Mouse (Mus musculus): ENCODE results near the gene Ferd3l. TPM values are rescaled to one million over a fixed set of nuclear protein-coding genes. Genes with fewer than 3 reads are reported as not detected.

Ferd3l gene
- not detected in 2 replicates for total RNA-seq (2014; rRNA removed)
- polyA plus RNA-seq (2012; rRNA removed), result not detected in 2 replicates

- Histone ChIP-seq H3K4me3 (ENCODE audit: insufficient read depth, low read depth, low read length) (no peak within 1 kb of the TSS), H3K4me1 (ENCODE audit: control insufficient read depth, insufficient read depth, low read length) (no peaks in the 10 kb centered on the region; the same call in 1 of the 2 replicates), H3K27me3 (ENCODE audit: control insufficient read depth, insufficient read depth, low read length) (peaks cover 13% of the 10 kb centered on the region; the same call in 1 of the 2 replicates), H3K79me2 (ENCODE audit: control insufficient read depth, insufficient read depth, low read length) (no peaks in the 10 kb centered on the region), H3K9ac (ENCODE audit: low read depth, low read length) (no peak within 1 kb of the TSS), H3K36me3 (ENCODE audit: control insufficient read depth, insufficient read depth, low read length) (no peaks in the 10 kb centered on the region), H3K27ac (replicated peaks; ENCODE audit: insufficient read depth, low read depth, low read length) (no peak within 1 kb of the TSS)
- no peak for DNase-seq (ENCODE audit: extremely low read depth, low read depth, low spot score)
- WGBS, result 2% methylated on average over 39 of the region's 39 CpGs
- TF ChIP-seq POLR2A (IDR thresholded peaks at IDR 0.05; ENCODE audit: extremely low read depth, insufficient read depth, low read length), result no peak
- TF ChIP-seq CTCF (IDR thresholded peaks at IDR 0.05; ENCODE audit: low read depth, low read length), result no peak
Measured at GRCm38 (mm10) chr12:33928331-33929192, at the start of gene Ferd3l. TSS of gene Ferd3l (plus strand) at chr12:33928425.

GRCm38 (mm10) chr12:33893956-33894355 lies 34.3 kb upstream of the Ferd3l start:
- no peak for DNase-seq (ENCODE audit: extremely low read depth, low read depth, low spot score)
- H3K4me1 ChIP-seq (ENCODE audit: control insufficient read depth, insufficient read depth, low read length), result no peaks in the 10 kb centered on the region
- H3K27ac ChIP-seq (replicated peaks; ENCODE audit: insufficient read depth, low read depth, low read length), result no peak overlapping the region
- H3K4me3 ChIP-seq (ENCODE audit: insufficient read depth, low read depth, low read length), result no peak overlapping the region
- H3K27me3 ChIP-seq (ENCODE audit: control insufficient read depth, insufficient read depth, low read length), result no peaks in the 10 kb centered on the region
- no peak overlapping the region for H3K9ac ChIP-seq (ENCODE audit: low read depth, low read length)
- H3K36me3 ChIP-seq (ENCODE audit: control insufficient read depth, insufficient read depth, low read length), result no peaks in the 10 kb centered on the region
- WGBS, result 62% methylated on average over 2 of the region's 2 CpGs
- no peaks in the 10 kb centered on the region for H3K79me2 ChIP-seq (ENCODE audit: control insufficient read depth, insufficient read depth, low read length)
- TF ChIP-seq CTCF (IDR thresholded peaks at IDR 0.05; ENCODE audit: low read depth, low read length) (no peak), POLR2A (IDR thresholded peaks at IDR 0.05; ENCODE audit: extremely low read depth, insufficient read depth, low read length) (no peak)

DNA sequence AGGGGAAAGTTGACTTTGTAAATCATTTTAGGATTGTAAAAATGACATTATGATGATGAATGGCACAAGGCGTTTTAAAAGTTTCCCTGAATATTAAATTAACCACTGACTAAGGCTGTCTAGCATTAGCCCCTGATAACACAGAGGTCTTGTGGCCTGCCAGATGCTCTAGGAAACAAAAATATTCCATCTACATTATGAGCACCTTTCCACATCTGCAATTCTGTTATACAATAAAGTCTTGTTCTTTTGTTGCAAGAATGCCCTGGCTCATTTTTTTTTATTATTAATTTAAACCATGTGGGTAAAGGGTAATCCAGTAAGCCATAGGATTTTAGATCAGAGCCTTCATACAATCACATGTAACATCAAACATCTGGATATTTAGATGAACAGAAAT lies 33.6 kb upstream of the Ferd3l start:
- no peak for DNase-seq (ENCODE audit: extremely low read depth, low read depth, low spot score)
- Histone ChIP-seq H3K4me1 (ENCODE audit: control insufficient read depth, insufficient read depth, low read length) (no peaks in the 10 kb centered on the region), H3K36me3 (ENCODE audit: control insufficient read depth, insufficient read depth, low read length) (no peaks in the 10 kb centered on the region), H3K79me2 (ENCODE audit: control insufficient read depth, insufficient read depth, low read length) (no peaks in the 10 kb centered on the region), H3K27me3 (ENCODE audit: control insufficient read depth, insufficient read depth, low read length) (no peaks in the 10 kb centered on the region), H3K27ac (replicated peaks; ENCODE audit: insufficient read depth, low read depth, low read length) (no peak overlapping the region), H3K4me3 (ENCODE audit: insufficient read depth, low read depth, low read length) (no peak overlapping the region), H3K9ac (ENCODE audit: low read depth, low read length) (no peak overlapping the region)
- TF ChIP-seq CTCF (IDR thresholded peaks at IDR 0.05; ENCODE audit: low read depth, low read length) (no peak), POLR2A (IDR thresholded peaks at IDR 0.05; ENCODE audit: extremely low read depth, insufficient read depth, low read length) (no peak)
- WGBS, result 69% methylated on average over 1 of the region's 1 CpGs

GRCm38 (mm10) chr12:33926751-33927150 lies 1.5 kb upstream of the Ferd3l start:
- TF ChIP-seq POLR2A (IDR thresholded peaks at IDR 0.05; ENCODE audit: extremely low read depth, insufficient read depth, low read length) (no peak), CTCF (IDR thresholded peaks at IDR 0.05; ENCODE audit: low read depth, low read length) (no peak)
- no peaks in the 10 kb centered on the region for H3K79me2 ChIP-seq (ENCODE audit: control insufficient read depth, insufficient read depth, low read length)
- WGBS, result 13% methylated on average over 3 of the region's 3 CpGs
- no peak for DNase-seq (ENCODE audit: extremely low read depth, low read depth, low spot score)
- peaks cover 13% of the 10 kb centered on the region; the same call in 1 of the 2 replicates for H3K27me3 ChIP-seq (ENCODE audit: control insufficient read depth, insufficient read depth, low read length)
- H3K9ac ChIP-seq (ENCODE audit: low read depth, low read length), result no peak overlapping the region
- H3K27ac ChIP-seq (replicated peaks; ENCODE audit: insufficient read depth, low read depth, low read length), result no peak overlapping the region
- H3K36me3 ChIP-seq (ENCODE audit: control insufficient read depth, insufficient read depth, low read length), result no peaks in the 10 kb centered on the region
- H3K4me3 ChIP-seq (ENCODE audit: insufficient read depth, low read depth, low read length), result no peak overlapping the region
- H3K4me1 ChIP-seq (ENCODE audit: control insufficient read depth, insufficient read depth, low read length), result no peaks in the 10 kb centered on the region; the same call in 1 of the 2 replicates

DNA sequence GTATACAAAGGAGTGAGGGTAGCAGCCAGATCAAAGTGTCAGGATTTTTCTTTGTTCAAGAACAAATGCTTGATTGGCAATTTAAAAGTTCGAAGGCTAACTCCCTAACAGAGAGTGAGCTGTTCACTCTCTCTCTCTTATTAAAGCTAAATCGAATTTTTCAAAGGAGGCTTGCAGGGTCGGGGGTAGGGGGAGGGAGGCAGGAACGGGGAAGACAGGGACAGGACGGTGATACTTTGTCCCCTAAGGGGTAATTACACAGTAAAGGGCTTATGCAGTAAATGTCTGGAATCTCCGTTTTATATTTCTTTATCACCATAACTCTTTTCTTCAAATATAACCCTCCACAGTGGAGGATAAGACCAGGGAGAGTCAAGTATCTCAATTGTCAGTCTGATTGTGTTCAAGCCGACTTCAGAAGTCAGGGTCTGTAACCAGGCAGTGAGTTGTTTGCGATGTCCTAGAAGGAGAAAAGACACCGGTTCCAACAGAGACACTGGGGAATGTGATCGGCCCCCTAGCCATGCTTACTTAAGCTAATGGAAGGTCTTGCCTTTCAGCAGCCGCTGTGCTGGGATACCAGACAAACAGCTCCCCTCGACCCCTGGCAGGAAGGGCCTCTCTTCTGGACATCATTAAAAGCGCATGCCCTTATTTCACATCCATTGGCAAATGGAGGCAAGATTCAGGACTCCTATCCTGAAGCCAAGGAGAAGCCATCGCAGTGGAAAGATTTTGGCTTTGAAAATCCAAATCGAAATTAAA lies 709 bp upstream of the Ferd3l start:
- Histone ChIP-seq H3K36me3 (ENCODE audit: control insufficient read depth, insufficient read depth, low read length) (no peaks in the 10 kb centered on the region), H3K27ac (replicated peaks; ENCODE audit: insufficient read depth, low read depth, low read length) (no peak overlapping the region), H3K79me2 (ENCODE audit: control insufficient read depth, insufficient read depth, low read length) (no peaks in the 10 kb centered on the region), H3K27me3 (ENCODE audit: control insufficient read depth, insufficient read depth, low read length) (peaks cover 13% of the 10 kb centered on the region; the same call in 1 of the 2 replicates), H3K4me3 (ENCODE audit: insufficient read depth, low read depth, low read length) (no peak overlapping the region), H3K4me1 (ENCODE audit: control insufficient read depth, insufficient read depth, low read length) (no peaks in the 10 kb centered on the region; the same call in 1 of the 2 replicates), H3K9ac (ENCODE audit: low read depth, low read length) (no peak overlapping the region)
- DNase-seq (ENCODE audit: extremely low read depth, low read depth, low spot score), result no peak
- WGBS, result 3% methylated on average over 15 of the region's 15 CpGs
- TF ChIP-seq POLR2A (IDR thresholded peaks at IDR 0.05; ENCODE audit: extremely low read depth, insufficient read depth, low read length), result no peak
- TF ChIP-seq CTCF (IDR thresholded peaks at IDR 0.05; ENCODE audit: low read depth, low read length), result no peak

All from liver, adult 2 months (tissue).